Mouse (Mus musculus): Measurements from ENCODE around the gene Rpl34. TPM values are rescaled to one million over a fixed set of nuclear protein-coding genes. Genes with fewer than 3 reads are reported as not detected.

The Rpl34 gene
- polyA plus RNA-seq, 1 experiment, result 1,328 TPM

- no peak for DNase-seq (ENCODE audit: low read depth in 1 of 2, low spot score in 2 of 2)
- Histone ChIP-seq H3K36me3 (ENCODE audit: control insufficient read depth, insufficient read depth, low read length) (no peaks in the 10 kb centered on the region), H3K27ac (ENCODE audit: insufficient read depth, low read length) (no peak overlapping the region), H3K27me3 (ENCODE audit: control insufficient read depth, insufficient read depth, low read length) (no peaks in the 10 kb centered on the region), H3K4me3 (ENCODE audit: extremely low read depth, insufficient read depth, insufficient read length) (no peak overlapping the region), H3K4me1 (ENCODE audit: control insufficient read depth, insufficient read depth, insufficient read length) (0 out of 2 replicates have a peak, but pooled peaks cover 5% of the 10 kb centered on the region)
- no peak for TF ChIP-seq CTCF (IDR thresholded peaks at IDR 0.05; ENCODE audit: extremely low read depth, insufficient read depth, insufficient read length, insufficient replicate concordance)
- no peak for TF ChIP-seq POLR2A (IDR thresholded peaks at IDR 0.05; ENCODE audit: low read depth, low read length)
- WGBS, result 91% methylated on average over 1 of the region's 1 CpGs
These were observed 43.1 kb downstream of the Rpl34 start for GRCm38 (mm10) chr3:130687051-130687450.

- no peak for DNase-seq (ENCODE audit: low read depth in 1 of 2, low spot score in 2 of 2)
- Histone ChIP-seq H3K4me1 (ENCODE audit: control insufficient read depth, insufficient read depth, insufficient read length) (0 out of 2 replicates have a peak, but pooled peaks cover 2% of the 10 kb centered on the region), H3K36me3 (ENCODE audit: control insufficient read depth, insufficient read depth, low read length) (no peaks in the 10 kb centered on the region), H3K27ac (ENCODE audit: insufficient read depth, low read length) (no peak overlapping the region), H3K4me3 (ENCODE audit: extremely low read depth, insufficient read depth, insufficient read length) (no peak overlapping the region), H3K27me3 (ENCODE audit: control insufficient read depth, insufficient read depth, low read length) (no peaks in the 10 kb centered on the region)
- WGBS, result 83% methylated on average over 8 of the region's 8 CpGs
- no peak for TF ChIP-seq POLR2A (IDR thresholded peaks at IDR 0.05; ENCODE audit: low read depth, low read length)
- no peak for TF ChIP-seq CTCF (IDR thresholded peaks at IDR 0.05; ENCODE audit: extremely low read depth, insufficient read depth, insufficient read length, insufficient replicate concordance)
These were observed 45.2 kb downstream of the Rpl34 start for GRCm38 (mm10) chr3:130685014-130685366.

GRCm38 (mm10) chr3:130684276-130685013, 45.8 kb downstream of the Rpl34 start:
- DNase-seq (ENCODE audit: low read depth in 1 of 2, low spot score in 2 of 2), result no peak
- TF ChIP-seq CTCF (IDR thresholded peaks at IDR 0.05; ENCODE audit: extremely low read depth, insufficient read depth, insufficient read length, insufficient replicate concordance) (no peak), POLR2A (IDR thresholded peaks at IDR 0.05; ENCODE audit: low read depth, low read length) (no peak)
- no peak overlapping the region for H3K4me3 ChIP-seq (ENCODE audit: extremely low read depth, insufficient read depth, insufficient read length)
- no peak overlapping the region for H3K27ac ChIP-seq (ENCODE audit: insufficient read depth, low read length)
- 0 out of 2 replicates have a peak, but pooled peaks cover 2% of the 10 kb centered on the region for H3K4me1 ChIP-seq (ENCODE audit: control insufficient read depth, insufficient read depth, insufficient read length)
- no peaks in the 10 kb centered on the region for H3K36me3 ChIP-seq (ENCODE audit: control insufficient read depth, insufficient read depth, low read length)
- 94% methylated on average over 9 of the region's 9 CpGs for WGBS
- no peaks in the 10 kb centered on the region for H3K27me3 ChIP-seq (ENCODE audit: control insufficient read depth, insufficient read depth, low read length)

- Histone ChIP-seq H3K36me3 (ENCODE audit: control insufficient read depth, insufficient read depth, low read length) (no peaks in the 10 kb centered on the region), H3K27ac (ENCODE audit: insufficient read depth, low read length) (no peak overlapping the region), H3K4me3 (ENCODE audit: extremely low read depth, insufficient read depth, insufficient read length) (no peak overlapping the region), H3K27me3 (ENCODE audit: control insufficient read depth, insufficient read depth, low read length) (no peaks in the 10 kb centered on the region), H3K4me1 (ENCODE audit: control insufficient read depth, insufficient read depth, insufficient read length) (0 out of 2 replicates have a peak, but pooled peaks cover 2% of the 10 kb centered on the region)
- 88% methylated on average over 8 of the region's 8 CpGs for WGBS
- no peak for DNase-seq (ENCODE audit: low read depth in 1 of 2, low spot score in 2 of 2)
- TF ChIP-seq CTCF (IDR thresholded peaks at IDR 0.05; ENCODE audit: extremely low read depth, insufficient read depth, insufficient read length, insufficient replicate concordance), result no peak
- TF ChIP-seq POLR2A (IDR thresholded peaks at IDR 0.05; ENCODE audit: low read depth, low read length), result no peak
These were observed 46.4 kb downstream of the Rpl34 start for GRCm38 (mm10) chr3:130683836-130684235.

- no peak for TF ChIP-seq POLR2A (IDR thresholded peaks at IDR 0.05; ENCODE audit: low read depth, low read length)
- TF ChIP-seq CTCF (IDR thresholded peaks at IDR 0.05; ENCODE audit: extremely low read depth, insufficient read depth, insufficient read length, insufficient replicate concordance), result no peak
These were observed 48.0 kb downstream of the Rpl34 start for GRCm38 (mm10) chr3:130682183-130682582.

GRCm38 (mm10) chr3:130681226-130681625, 49.0 kb downstream of the Rpl34 start:
- H3K27ac ChIP-seq (ENCODE audit: insufficient read depth, low read length), result no peak overlapping the region

More at GRCm38 (mm10) chr3:130682183-130682582, 48.0 kb downstream of the Rpl34 start:
- no peaks in the 10 kb centered on the region for H3K27me3 ChIP-seq (ENCODE audit: control insufficient read depth, insufficient read depth, low read length)
- H3K4me3 ChIP-seq (ENCODE audit: extremely low read depth, insufficient read depth, insufficient read length), result no peak overlapping the region
- no peak overlapping the region for H3K27ac ChIP-seq (ENCODE audit: insufficient read depth, low read length)
- no peaks in the 10 kb centered on the region for H3K36me3 ChIP-seq (ENCODE audit: control insufficient read depth, insufficient read depth, low read length)
- no peak for DNase-seq (ENCODE audit: low read depth in 1 of 2, low spot score in 2 of 2)
- WGBS, result 87% methylated on average over 9 of the region's 9 CpGs
- 0 out of 2 replicates have a peak, but pooled peaks cover 2% of the 10 kb centered on the region for H3K4me1 ChIP-seq (ENCODE audit: control insufficient read depth, insufficient read depth, insufficient read length)

More at GRCm38 (mm10) chr3:130681226-130681625, 49.0 kb downstream of the Rpl34 start:
- WGBS, result 84% methylated on average over 2 of the region's 2 CpGs
- TF ChIP-seq CTCF (IDR thresholded peaks at IDR 0.05; ENCODE audit: extremely low read depth, insufficient read depth, insufficient read length, insufficient replicate concordance), result no peak
- no peak for TF ChIP-seq POLR2A (IDR thresholded peaks at IDR 0.05; ENCODE audit: low read depth, low read length)
- H3K27me3 ChIP-seq (ENCODE audit: control insufficient read depth, insufficient read depth, low read length), result no peaks in the 10 kb centered on the region
- DNase-seq (ENCODE audit: low read depth in 1 of 2, low spot score in 2 of 2), result no peak
- H3K36me3 ChIP-seq (ENCODE audit: control insufficient read depth, insufficient read depth, low read length), result no peaks in the 10 kb centered on the region
- H3K4me1 ChIP-seq (ENCODE audit: control insufficient read depth, insufficient read depth, insufficient read length), result 0 out of 2 replicates have a peak, but pooled peaks cover 2% of the 10 kb centered on the region
- H3K4me3 ChIP-seq (ENCODE audit: extremely low read depth, insufficient read depth, insufficient read length), result no peak overlapping the region
